Mouse (Mus musculus) stomach, embryonic 15.5 days (tissue): ENCODE measurements around the gene Dnajc5. TPM values are rescaled to one million over a fixed set of nuclear protein-coding genes. Genes with fewer than 3 reads are reported as not detected.
A peak's percentile ranks its signal among the peaks of the same experiment; 100 is the strongest.

Experiments used
- ATAC-seq: fragments of 200-750 bp; cut with Nextera tagmentation; 2 replicates; pipeline ENCODE4 v1.8.0; 2017; ENCODE audit warnings: low read depth, moderate number of reproducible peaks, moderate TSS enrichment; ENCODE audit not compliant: insufficient read depth, low FRiP score
- H3K27ac ChIP-seq: fragments of 300-500 bp; sonication (generic); 2 replicates; pipeline ENCODE4 v1.5.1; 2015; ENCODE audit warnings: mild to moderate bottlenecking, inconsistent platforms
- H3K27me3 ChIP-seq: fragments of 300-500 bp; sonication (generic); replicated peaks from 2 replicates; pipeline ENCODE4 v1.6.1; 2015; ENCODE audit warnings: inconsistent platforms
- H3K36me3 ChIP-seq: fragments of 300-500 bp; sonication (generic); 2 replicates; pipeline ENCODE4 v1.6.1; 2015; ENCODE audit warnings: inconsistent platforms
- H3K4me1 ChIP-seq: fragments of 300-500 bp; sonication (generic); 2 replicates; pipeline ENCODE4 v1.6.1; 2015; ENCODE audit warnings: inconsistent platforms
- H3K4me2 ChIP-seq: fragments of 300-500 bp; sonication (generic); 2 replicates; pipeline ENCODE4 v1.6.1; 2015; ENCODE audit warnings: mild to moderate bottlenecking, inconsistent platforms
- H3K4me3 ChIP-seq: fragments of 300-500 bp; sonication (generic); replicated peaks from 2 replicates; pipeline ENCODE4 v1.5.1; 2015; ENCODE audit warnings: inconsistent platforms
- H3K9ac ChIP-seq: fragments of 300-500 bp; sonication (generic); 2 replicates; pipeline ENCODE4 v1.6.1; 2015; ENCODE audit warnings: inconsistent platforms
- H3K9me3 ChIP-seq: fragments of 300-500 bp; sonication (generic); 2 replicates; pipeline ENCODE4 v1.6.1; 2016; ENCODE audit warnings: inconsistent platforms
- WGBS: fragments of 180-500 bp; shearing (Covaris S2); methylation state at CpG from one replicate; pipeline ENCODE4 v1.1.7; 2015; 5-methylcytosine and 5-hydroxymethylcytosine counted together
- polyA plus RNA-seq: library from polyadenylated mRNA; unstranded; fragments of >200 nt; fragmentation: Nextera tagmentation; extraction: Ambion mirVana; gene quantifications from 2 replicates; pipeline ENCODE4 v1.2.1, GENCODE M21; 2015

The Dnajc5 gene
- polyA plus RNA-seq, 1 experiment from 2014 or later: 76.4 TPM

- no peak for ATAC-seq
- H3K27me3 ChIP-seq: no peaks in the 10 kb centered on the region
- peak overlapping the region; percentile 57 for H3K4me2 ChIP-seq
- peak overlapping the region; percentile 95 for H3K4me3 ChIP-seq
- H3K9ac ChIP-seq: peak overlapping the region; percentile 16; the same call in 1 of the 2 replicates
- no peaks in the 10 kb centered on the region for H3K9me3 ChIP-seq
- H3K27ac ChIP-seq: no peak overlapping the region
- H3K4me1 ChIP-seq: peaks cover 16% of the 10 kb centered on the region
- WGBS: 42% methylated on average over 10 of the region's 10 CpGs
- H3K36me3 ChIP-seq: peaks cover 11% of the 10 kb centered on the region
Measured at GRCm38 (mm10) chr2:181521491-181521890, 1.2 kb downstream of the Dnajc5 start.

GRCm38 (mm10) chr2:181522811-181523210 is 2.5 kb downstream of the Dnajc5 start:
- no peak for ATAC-seq
- H3K27ac ChIP-seq: no peak overlapping the region
- H3K9me3 ChIP-seq: no peaks in the 10 kb centered on the region
- H3K4me3 ChIP-seq: no peak overlapping the region
- H3K4me1 ChIP-seq: peaks cover 16% of the 10 kb centered on the region
- no peaks in the 10 kb centered on the region for H3K36me3 ChIP-seq
- no peak overlapping the region for H3K9ac ChIP-seq
- H3K4me2 ChIP-seq: no peak overlapping the region
- H3K27me3 ChIP-seq: no peaks in the 10 kb centered on the region
- WGBS: 67% methylated on average over 5 of the region's 5 CpGs

DNA sequence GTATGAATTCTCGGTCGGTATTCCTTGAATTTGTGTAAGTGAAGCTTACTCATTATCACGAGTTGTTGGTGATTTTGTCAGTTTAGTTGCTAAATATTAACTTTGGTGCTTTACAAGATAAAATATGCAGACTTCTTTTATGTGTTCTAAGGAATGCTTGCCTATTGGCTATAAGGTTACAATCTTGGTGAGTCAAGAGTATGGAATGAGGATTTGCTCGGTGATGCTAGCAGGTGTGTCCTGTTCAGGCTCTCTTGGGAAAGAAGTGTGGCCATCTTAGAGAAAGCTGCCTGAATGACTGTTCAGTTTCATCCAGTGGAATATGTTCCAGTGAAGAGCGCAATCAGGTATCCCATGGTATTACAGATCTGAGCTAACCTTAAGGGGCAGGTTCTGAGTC is 5.2 kb downstream of the Dnajc5 start:
- no peak overlapping the region for H3K4me3 ChIP-seq
- no peaks in the 10 kb centered on the region; the same call in 1 of the 2 replicates for H3K9me3 ChIP-seq
- H3K9ac ChIP-seq: no peak overlapping the region
- H3K36me3 ChIP-seq: no peaks in the 10 kb centered on the region
- H3K4me2 ChIP-seq: no peak overlapping the region
- H3K27me3 ChIP-seq: no peaks in the 10 kb centered on the region
- WGBS: 60% methylated on average over 5 of the region's 5 CpGs
- H3K27ac ChIP-seq: no peak overlapping the region; the same call in 1 of the 2 replicates
- peak; percentile 42; the same call in 1 of the 2 replicates for ATAC-seq
- H3K4me1 ChIP-seq: peaks cover 11% of the 10 kb centered on the region

- Histone ChIP-seq H3K4me1 (no peaks in the 10 kb centered on the region), H3K4me3 (no peak overlapping the region), H3K4me2 (no peak overlapping the region), H3K9me3 (peaks cover 3% of the 10 kb centered on the region; the same call in 1 of the 2 replicates), H3K27ac (no peak overlapping the region), H3K9ac (no peak overlapping the region), H3K27me3 (no peaks in the 10 kb centered on the region), H3K36me3 (peaks cover 5% of the 10 kb centered on the region; the same call in 1 of the 2 replicates)
- WGBS: 92% methylated on average over 1 of the region's 1 CpGs
- ATAC-seq: no peak
Measured at GRCm38 (mm10) chr2:181529076-181529475, 8.8 kb downstream of the Dnajc5 start.

- peaks cover 3% of the 10 kb centered on the region; the same call in 1 of the 2 replicates for H3K9me3 ChIP-seq
- H3K9ac ChIP-seq: no peak overlapping the region
- H3K27ac ChIP-seq: no peak overlapping the region
- no peak overlapping the region for H3K4me2 ChIP-seq
- H3K4me1 ChIP-seq: peaks cover 2% of the 10 kb centered on the region; the same call in 1 of the 2 replicates
- no peak overlapping the region for H3K4me3 ChIP-seq
- H3K27me3 ChIP-seq: no peaks in the 10 kb centered on the region
- ATAC-seq: no peak
- WGBS: 92% methylated on average over 3 of the region's 3 CpGs
- peaks cover 5% of the 10 kb centered on the region; the same call in 1 of the 2 replicates for H3K36me3 ChIP-seq
Measured at GRCm38 (mm10) chr2:181532589-181532988, 12.3 kb downstream of the Dnajc5 start.

GRCm38 (mm10) chr2:181536410-181536809 is 16.1 kb downstream of the Dnajc5 start:
- Histone ChIP-seq H3K27ac (no peak overlapping the region), H3K27me3 (no peaks in the 10 kb centered on the region), H3K4me3 (no peak overlapping the region), H3K9me3 (no peaks in the 10 kb centered on the region), H3K4me2 (no peak overlapping the region), H3K4me1 (peaks cover 6% of the 10 kb centered on the region; the same call in 1 of the 2 replicates), H3K36me3 (peaks cover 5% of the 10 kb centered on the region; the same call in 1 of the 2 replicates), H3K9ac (no peak overlapping the region)
- WGBS: 80% methylated on average over 2 of the region's 2 CpGs
- no peak for ATAC-seq

DNA sequence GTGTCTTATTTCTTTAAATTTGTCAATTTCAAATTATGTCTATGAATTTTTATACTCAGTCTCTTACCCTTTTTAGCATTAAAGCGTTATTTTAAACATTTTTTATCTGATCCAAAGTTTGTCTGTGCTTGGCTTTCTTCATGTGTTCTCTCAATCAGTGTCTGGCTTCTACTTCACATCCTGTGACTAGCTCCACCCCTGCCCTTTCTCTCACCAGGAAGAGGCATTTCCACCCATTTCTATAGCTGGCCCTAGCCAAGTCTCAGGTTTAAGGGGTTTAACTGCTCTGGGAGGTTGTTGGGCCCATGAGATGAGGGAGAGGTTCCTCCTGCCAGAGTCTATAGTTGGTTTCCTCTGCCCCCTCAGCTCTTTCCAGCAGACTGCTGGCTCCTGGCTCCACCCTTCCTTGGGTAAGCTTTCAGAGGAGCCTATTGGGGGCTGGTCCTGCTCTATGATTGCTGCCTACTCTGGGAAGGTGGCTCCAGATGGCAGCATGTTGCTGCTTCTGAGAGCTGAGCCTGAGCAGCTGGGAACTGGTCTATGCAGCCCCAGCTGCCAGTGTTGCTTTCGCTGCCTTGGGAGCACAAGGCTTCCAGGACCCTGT is 17.3 kb downstream of the Dnajc5 start:
- Histone ChIP-seq H3K36me3 (peaks cover 3% of the 10 kb centered on the region; the same call in 1 of the 2 replicates), H3K4me3 (no peak overlapping the region), H3K27ac (peak overlapping the region; percentile 67), H3K4me2 (peak overlapping the region; percentile 11; the same call in 1 of the 2 replicates), H3K4me1 (peaks cover 6% of the 10 kb centered on the region; the same call in 1 of the 2 replicates), H3K9me3 (no peaks in the 10 kb centered on the region), H3K9ac (no peak overlapping the region), H3K27me3 (no peaks in the 10 kb centered on the region)
- ATAC-seq: peak; percentile 75; the same call in 1 of the 2 replicates
- WGBS: 70% methylated on average over 2 of the region's 2 CpGs

GRCm38 (mm10) chr2:181541761-181542380 is 21.6 kb downstream of the Dnajc5 start:
- Histone ChIP-seq H3K9me3 (no peaks in the 10 kb centered on the region), H3K9ac (no peak overlapping the region), H3K4me2 (no peak overlapping the region), H3K27ac (no peak overlapping the region), H3K36me3 (peaks cover 4% of the 10 kb centered on the region; the same call in 1 of the 2 replicates), H3K4me1 (peaks cover 6% of the 10 kb centered on the region; the same call in 1 of the 2 replicates), H3K4me3 (no peak overlapping the region), H3K27me3 (no peaks in the 10 kb centered on the region)
- no peak for ATAC-seq
- 88% methylated on average over 6 of the region's 6 CpGs for WGBS

- H3K27ac ChIP-seq: no peak overlapping the region
- H3K4me3 ChIP-seq: no peak overlapping the region
- H3K36me3 ChIP-seq: peaks cover 31% of the 10 kb centered on the region
- no peaks in the 10 kb centered on the region for H3K27me3 ChIP-seq
- WGBS: 91% methylated on average over 7 of the region's 7 CpGs
- H3K4me1 ChIP-seq: no peaks in the 10 kb centered on the region
- H3K9me3 ChIP-seq: no peaks in the 10 kb centered on the region
- no peak for ATAC-seq
- H3K4me2 ChIP-seq: no peak overlapping the region
- H3K9ac ChIP-seq: no peak overlapping the region
Measured at GRCm38 (mm10) chr2:181546142-181546541, 25.9 kb downstream of the Dnajc5 start.

GRCm38 (mm10) chr2:181548227-181548626 is 27.9 kb downstream of the Dnajc5 start:
- no peak overlapping the region for H3K4me2 ChIP-seq
- H3K9ac ChIP-seq: no peak overlapping the region
- no peaks in the 10 kb centered on the region for H3K4me1 ChIP-seq
- no peaks in the 10 kb centered on the region for H3K27me3 ChIP-seq
- H3K9me3 ChIP-seq: no peaks in the 10 kb centered on the region
- ATAC-seq: no peak
- H3K27ac ChIP-seq: no peak overlapping the region
- WGBS: 79% methylated on average over 1 of the region's 1 CpGs
- H3K4me3 ChIP-seq: no peak overlapping the region
- peaks cover 48% of the 10 kb centered on the region for H3K36me3 ChIP-seq

DNA sequence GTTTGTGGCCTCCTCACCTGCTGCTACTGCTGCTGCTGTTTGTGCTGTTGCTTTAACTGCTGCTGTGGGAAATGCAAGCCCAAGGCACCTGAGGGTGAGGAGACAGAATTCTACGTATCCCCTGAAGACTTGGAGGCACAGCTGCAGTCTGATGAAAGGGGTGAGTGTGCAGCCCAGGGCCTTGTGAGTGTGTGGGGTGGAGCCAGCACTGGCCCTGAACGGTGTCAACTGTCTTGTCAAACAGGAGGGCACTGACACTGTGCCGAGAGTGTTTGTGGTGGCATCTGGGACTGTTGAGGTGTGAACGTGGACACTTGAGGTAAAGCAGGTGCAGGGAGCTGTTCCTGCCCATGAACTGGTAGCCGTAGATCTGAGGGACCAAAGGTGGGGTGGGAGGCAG is 28.4 kb downstream of the Dnajc5 start:
- no peak for ATAC-seq
- no peaks in the 10 kb centered on the region for H3K9me3 ChIP-seq
- no peak overlapping the region for H3K4me3 ChIP-seq
- WGBS: 87% methylated on average over 5 of the region's 5 CpGs
- no peak overlapping the region for H3K4me2 ChIP-seq
- H3K27me3 ChIP-seq: no peaks in the 10 kb centered on the region
- no peaks in the 10 kb centered on the region for H3K4me1 ChIP-seq
- no peak overlapping the region for H3K9ac ChIP-seq
- no peak overlapping the region for H3K27ac ChIP-seq
- H3K36me3 ChIP-seq: peaks cover 48% of the 10 kb centered on the region

- no peaks in the 10 kb centered on the region for H3K4me1 ChIP-seq
- H3K27ac ChIP-seq: no peak overlapping the region
- no peak for ATAC-seq
- no peaks in the 10 kb centered on the region for H3K9me3 ChIP-seq
- H3K4me2 ChIP-seq: no peak overlapping the region
- H3K27me3 ChIP-seq: no peaks in the 10 kb centered on the region
- peaks cover 50% of the 10 kb centered on the region for H3K36me3 ChIP-seq
- no peak overlapping the region for H3K4me3 ChIP-seq
- WGBS: 90% methylated on average over 2 of the region's 2 CpGs
- no peak overlapping the region for H3K9ac ChIP-seq
Measured at GRCm38 (mm10) chr2:181550233-181550632, 29.9 kb downstream of the Dnajc5 start.
